Mouse (Mus musculus) intestine, embryonic 16.5 days (tissue): ENCODE data around the gene Emp3. TPM values are rescaled to one million over a fixed set of nuclear protein-coding genes. Genes with fewer than 3 reads are reported as not detected.

Experiments used
- ATAC-seq: fragments of 200-750 bp; cut with Nextera tagmentation; 2 replicates; pipeline ENCODE4 v1.8.0; 2017; ENCODE audit warnings: moderate TSS enrichment, moderate library complexity
- H3K27ac ChIP-seq: fragments of 300-500 bp; sonication (generic); 2 replicates; pipeline ENCODE4 v1.5.1; 2014; ENCODE audit warnings: mild to moderate bottlenecking, low read length
- H3K27me3 ChIP-seq: fragments of 300-500 bp; sonication (generic); replicated peaks from 2 replicates; pipeline ENCODE4 v1.6.1; 2014; ENCODE audit warnings: low read length, control low read depth, mixed read lengths; ENCODE audit not compliant: control insufficient read depth, insufficient read depth
- H3K36me3 ChIP-seq: fragments of 300-500 bp; sonication (generic); 2 replicates; pipeline ENCODE4 v1.6.1; 2014; ENCODE audit warnings: low read length, control low read depth; ENCODE audit not compliant: control insufficient read depth, insufficient read depth
- H3K4me1 ChIP-seq: fragments of 300-500 bp; sonication (generic); 2 replicates; pipeline ENCODE4 v1.6.1; 2014; ENCODE audit warnings: low read length, control low read depth, mixed read lengths; ENCODE audit not compliant: control insufficient read depth, insufficient read depth
- H3K4me2 ChIP-seq: fragments of 300-500 bp; sonication (generic); 2 replicates; pipeline ENCODE4 v1.6.1; 2014; ENCODE audit warnings: low read depth, low read length, control low read depth
- H3K4me3 ChIP-seq: fragments of 300-500 bp; sonication (generic); 2 replicates; pipeline ENCODE4 v1.5.1; 2014; ENCODE audit warnings: mild to moderate bottlenecking, low read length
- H3K9ac ChIP-seq: fragments of 300-500 bp; sonication (generic); 2 replicates; pipeline ENCODE4 v1.6.1; 2014; ENCODE audit warnings: low read depth, low read length
- H3K9me3 ChIP-seq: fragments of 300-500 bp; sonication (generic); 2 replicates; pipeline ENCODE4 v1.6.1; 2016; ENCODE audit warnings: low read length, control low read depth; ENCODE audit not compliant: control insufficient read depth
- WGBS: fragments of 180-500 bp; shearing (Covaris S2); extraction: QIAGEN DNeasy Blood & Tissue Kit; methylation state at CpG from one replicate; pipeline ENCODE4 v1.1.7; 2014; 5-methylcytosine and 5-hydroxymethylcytosine counted together
- polyA plus RNA-seq: library from polyadenylated mRNA; unstranded; fragments of >200 nt; fragmentation: Nextera tagmentation; extraction: Ambion mirVana; gene quantifications from 2 replicates; pipeline ENCODE4 v1.2.1, GENCODE M21; 2015

The Emp3 gene
- polyA plus RNA-seq, 1 experiment from 2014 or later: 147 TPM

GRCm38 (mm10) chr7:45917004-45917704 is 4.0 kb downstream of the Emp3 start:
- no peaks in the 10 kb centered on the region for H3K9me3 ChIP-seq
- 0 out of 2 replicates have a peak, but pooled peaks cover 2% of the 10 kb centered on the region for H3K36me3 ChIP-seq
- H3K4me3 ChIP-seq: peak overlapping the region; percentile 40
- 17% methylated on average over 13 of the region's 13 CpGs for WGBS
- peak; percentile 10; the same call in 1 of the 2 replicates for ATAC-seq
- H3K27ac ChIP-seq: peak overlapping the region; percentile 73
- H3K9ac ChIP-seq: peak overlapping the region; percentile 35
- no peaks in the 10 kb centered on the region for H3K27me3 ChIP-seq
- H3K4me1 ChIP-seq: peaks cover 49% of the 10 kb centered on the region
- H3K4me2 ChIP-seq: peak overlapping the region; percentile 58

GRCm38 (mm10) chr7:45916056-45917003 is 4.9 kb downstream of the Emp3 start:
- Histone ChIP-seq H3K4me2 (peak overlapping the region; percentile 58), H3K9me3 (no peaks in the 10 kb centered on the region), H3K4me1 (peaks cover 42% of the 10 kb centered on the region), H3K36me3 (0 out of 2 replicates have a peak, but pooled peaks cover 2% of the 10 kb centered on the region), H3K9ac (peak overlapping the region; percentile 64), H3K27me3 (no peaks in the 10 kb centered on the region), H3K27ac (peak overlapping the region; percentile 81), H3K4me3 (peak overlapping the region; percentile 40)
- peak; percentile 85 for ATAC-seq
- WGBS: 41% methylated on average over 26 of the region's 26 CpGs

GRCm38 (mm10) chr7:45915011-45915410 is 6.2 kb downstream of the Emp3 start:
- peaks cover 34% of the 10 kb centered on the region for H3K4me1 ChIP-seq
- H3K36me3 ChIP-seq: peaks cover 4% of the 10 kb centered on the region
- no peak for ATAC-seq
- no peaks in the 10 kb centered on the region for H3K27me3 ChIP-seq
- 93% methylated on average over 5 of the region's 5 CpGs for WGBS
- 0 out of 2 replicates have a peak overlapping the region, but pooled peaks have one; percentile 19 for H3K9ac ChIP-seq
- no peaks in the 10 kb centered on the region for H3K9me3 ChIP-seq
- no peak overlapping the region for H3K4me2 ChIP-seq
- no peak overlapping the region for H3K4me3 ChIP-seq
- H3K27ac ChIP-seq: no peak overlapping the region; the same call in 1 of the 2 replicates

GRCm38 (mm10) chr7:45914067-45914466 is 7.1 kb downstream of the Emp3 start:
- Histone ChIP-seq H3K4me1 (peaks cover 25% of the 10 kb centered on the region), H3K36me3 (peaks cover 13% of the 10 kb centered on the region), H3K9me3 (no peaks in the 10 kb centered on the region), H3K27me3 (no peaks in the 10 kb centered on the region), H3K4me3 (no peak overlapping the region), H3K9ac (0 out of 2 replicates have a peak overlapping the region, but pooled peaks have one; percentile 19), H3K4me2 (no peak overlapping the region), H3K27ac (no peak overlapping the region)
- WGBS: 86% methylated on average over 6 of the region's 6 CpGs
- ATAC-seq: no peak

- Histone ChIP-seq H3K27me3 (no peaks in the 10 kb centered on the region), H3K4me2 (no peak overlapping the region), H3K36me3 (peaks cover 13% of the 10 kb centered on the region), H3K9ac (no peak overlapping the region), H3K4me1 (no peaks in the 10 kb centered on the region), H3K27ac (no peak overlapping the region), H3K9me3 (no peaks in the 10 kb centered on the region), H3K4me3 (no peak overlapping the region)
- WGBS: 89% methylated on average over 16 of the region's 16 CpGs
- ATAC-seq: no peak
Measured at GRCm38 (mm10) chr7:45909145-45909544, 12.1 kb downstream of the Emp3 start.

GRCm38 (mm10) chr7:45908384-45908783 is 12.8 kb downstream of the Emp3 start:
- ATAC-seq: no peak
- no peaks in the 10 kb centered on the region for H3K4me1 ChIP-seq
- H3K36me3 ChIP-seq: peaks cover 11% of the 10 kb centered on the region
- H3K9me3 ChIP-seq: no peaks in the 10 kb centered on the region
- no peak overlapping the region for H3K27ac ChIP-seq
- no peak overlapping the region for H3K4me2 ChIP-seq
- H3K4me3 ChIP-seq: no peak overlapping the region
- H3K9ac ChIP-seq: no peak overlapping the region
- H3K27me3 ChIP-seq: no peaks in the 10 kb centered on the region

- Histone ChIP-seq H3K27ac (no peak overlapping the region), H3K9me3 (no peaks in the 10 kb centered on the region), H3K27me3 (no peaks in the 10 kb centered on the region), H3K4me3 (no peak overlapping the region), H3K4me1 (no peaks in the 10 kb centered on the region), H3K4me2 (no peak overlapping the region), H3K9ac (no peak overlapping the region), H3K36me3 (peaks cover 11% of the 10 kb centered on the region)
- ATAC-seq: no peak
- 92% methylated on average over 9 of the region's 9 CpGs for WGBS
Measured at GRCm38 (mm10) chr7:45906622-45907021, 14.6 kb downstream of the Emp3 start.

GRCm38 (mm10) chr7:45902481-45903002 is 18.7 kb downstream of the Emp3 start:
- Histone ChIP-seq H3K36me3 (no peaks in the 10 kb centered on the region), H3K27me3 (no peaks in the 10 kb centered on the region), H3K27ac (no peak overlapping the region), H3K4me3 (no peak overlapping the region), H3K4me2 (no peak overlapping the region), H3K9ac (no peak overlapping the region), H3K9me3 (no peaks in the 10 kb centered on the region), H3K4me1 (0 out of 2 replicates have a peak, but pooled peaks cover 3% of the 10 kb centered on the region)
- 66% methylated on average over 12 of the region's 12 CpGs for WGBS
- no peak for ATAC-seq

GRCm38 (mm10) chr7:45901562-45901961 is 19.6 kb downstream of the Emp3 start:
- Histone ChIP-seq H3K27me3 (no peaks in the 10 kb centered on the region), H3K27ac (no peak overlapping the region), H3K4me2 (no peak overlapping the region), H3K36me3 (no peaks in the 10 kb centered on the region), H3K9me3 (no peaks in the 10 kb centered on the region), H3K4me3 (no peak overlapping the region), H3K4me1 (0 out of 2 replicates have a peak, but pooled peaks cover 3% of the 10 kb centered on the region), H3K9ac (no peak overlapping the region)
- WGBS: 39% methylated on average over 5 of the region's 5 CpGs
- no peak for ATAC-seq
